ENCODE assay signal across 8 mouse cellular contexts in genomic region chr6:145855720-145856551, GRCm38 (mm10). TPM values are rescaled to one million over a fixed set of nuclear protein-coding genes. Genes with fewer than 3 reads are reported as not detected.
DNase-seq lines count a peak whose midpoint lies in the region; ATAC-seq and TF ChIP-seq lines count a peak whose summit lies in the region.

No protein-coding gene starts in this region.

- intact Hi-C loops in left cerebral cortex, adult 2 months (cut with DNase I), result loop anchor here (1.0 kb wide), 1 partner anchor 10 kb away; no protein-coding TSS in a partner anchor

- H3K36me3 ChIP-seq in macrophage (ENCODE audit: inconsistent target), result 0 out of 2 replicates have a peak, but pooled peaks cover 10% of the 10 kb centered on the region

- DNase-seq in ZHBTc4 (ENCODE audit: low read depth, low spot score), result peak; percentile 98
- DNase-seq in gastrocnemius, adult 8-10 months (ENCODE audit: low spot score in 2 of 2), result peak; percentile 98 to 99
- DNase-seq in hindlimb bud, embryonic 11.5 days (ENCODE audit: extremely low spot score, low read depth, low spot score), result peak; percentile 67
- DNase-seq in left cerebral cortex, adult 2 months (ENCODE audit: extremely low spot score in 1 of 2, low spot score in 2 of 2), result peak; percentile 97 to 98
- peak; percentile 100 for DNase-seq in retina, postnatal 7 days (ENCODE audit: low read depth, low spot score)
- DNase-seq in urinary bladder, adult 2 months (ENCODE audit: low spot score), result peak; percentile 99

- ATAC-seq in common myeloid progenitor, adult 5-6 weeks (replicated peaks; ENCODE audit: low read depth, poor library complexity, severe bottlenecking), result peak; percentile 70

- peak overlapping the region; percentile 40 for H3K4me3 ChIP-seq in left cerebral cortex, adult 2 months
- no peak overlapping the region for H3K4me3 ChIP-seq in macrophage (ENCODE audit: inconsistent target)

- 32% methylated on average over 28 of the region's 28 CpGs for WGBS in macrophage (ENCODE audit: missing documents)

- no peak; the same call in 1 of the 2 replicates for TF ChIP-seq CTCF in left cerebral cortex, adult 2 months (IDR thresholded peaks at IDR 0.05)

- peak overlapping the region; percentile 91 for H3K27ac ChIP-seq in left cerebral cortex, adult 2 months
- H3K27ac ChIP-seq in macrophage, result peak overlapping the region; percentile 15; the same call in 1 of the 2 replicates

- H3K79me2 ChIP-seq in macrophage (ENCODE audit: inconsistent target), result peaks cover 29% of the 10 kb centered on the region

RNA-seq across cellular contexts. Expression of gene Bhlhe41, which starts 9.4 kb away (rescaled TPM):
- under 0.01 TPM in 1 of 2 replicates, not detected in the other for total RNA-seq in common myeloid progenitor, adult 5-6 weeks (2017)
- 10 to 100 TPM; 42.8 to 74.8 (median 45.1) TPM for total RNA-seq in gastrocnemius, adult 8-10 months (2022)
- 10 to 100 TPM; 30.0 to 37.3 TPM for total RNA-seq in left cerebral cortex, adult 2 months (2021)
- 100 to 1,000 TPM in 2 of 26 experiments, 10 to 100 TPM in 23, 1 to 10 TPM in 1; 8.5 to 129 (median 26.0) TPM for total RNA-seq in macrophage (2018; cell fraction: chromatin; rRNA removed)
- total RNA-seq in macrophage (2018; cell fraction: cytosol; rRNA removed), result 10 to 100 TPM; 16.9 to 80.3 (median 32.3) TPM
- 100 to 1,000 TPM in 2 of 26 experiments, 10 to 100 TPM in 24; 22.4 to 119 (median 37.9) TPM for total RNA-seq in macrophage (2018; cell fraction: nucleus; rRNA removed)
- polyA plus RNA-seq in macrophage (2018), result 38.5 to 115 TPM (median 39.6 TPM) in 3 replicates
- polyA plus RNA-seq in urinary bladder, adult 2 months (2012; rRNA removed), result 13.3 and 23.9 TPM in 2 replicates

Comparison
In these comparisons a context has a peak if more than half of its experiments do, and no peak if none do; other contexts are left out.
1. RNA of gene Bhlhe41, which starts 9.4 kb away (total RNA-seq): 42.8 to 74.8 TPM in gastrocnemius, adult 8-10 months and 30.0 to 37.3 TPM in left cerebral cortex, adult 2 months; under 0.01 TPM in common myeloid progenitor, adult 5-6 weeks; every median in the first group is over 10 times any median in the second.
2. Peak in every context shown above with its lines, with median percentiles within 50 percentile points of each other: DNase-seq.